Mouse (Mus musculus) left cerebral cortex, postnatal 14 days (tissue): Measurements from ENCODE around the gene Bag3. TPM values are rescaled to one million over a fixed set of nuclear protein-coding genes. Genes with fewer than 3 reads are reported as not detected.

ENCODE experiments used
- DNase-seq, 2 experiments: peaks; one replicate each; pipeline ENCODE4 v3.0.0; 2021 to 2022; ENCODE audit warnings: low spot score in 2 of 2, mixed read lengths in 1 of 2
- intact Hi-C: fragments of 180-260 bp; cut with DNase I; formaldehyde crosslinking; loops from one replicate; pipeline ENCODE4 v1.15.1; 2025
- microRNA-seq, 2 experiments: library from miRNA; unstranded; fragments of <30 nt; microRNA quantifications; one replicate each; pipeline ENCODE4 v1.2.0; 2022
- total RNA-seq, 2 experiments: library from RNA; stranded (reverse); gene quantifications; 2 replicates each; pipeline ENCODE4 v1.2.3; 2021

The Bag3 gene
- total RNA-seq, 2 experiments from 2014 or later: 5.3 to 6.4 TPM

DNA sequence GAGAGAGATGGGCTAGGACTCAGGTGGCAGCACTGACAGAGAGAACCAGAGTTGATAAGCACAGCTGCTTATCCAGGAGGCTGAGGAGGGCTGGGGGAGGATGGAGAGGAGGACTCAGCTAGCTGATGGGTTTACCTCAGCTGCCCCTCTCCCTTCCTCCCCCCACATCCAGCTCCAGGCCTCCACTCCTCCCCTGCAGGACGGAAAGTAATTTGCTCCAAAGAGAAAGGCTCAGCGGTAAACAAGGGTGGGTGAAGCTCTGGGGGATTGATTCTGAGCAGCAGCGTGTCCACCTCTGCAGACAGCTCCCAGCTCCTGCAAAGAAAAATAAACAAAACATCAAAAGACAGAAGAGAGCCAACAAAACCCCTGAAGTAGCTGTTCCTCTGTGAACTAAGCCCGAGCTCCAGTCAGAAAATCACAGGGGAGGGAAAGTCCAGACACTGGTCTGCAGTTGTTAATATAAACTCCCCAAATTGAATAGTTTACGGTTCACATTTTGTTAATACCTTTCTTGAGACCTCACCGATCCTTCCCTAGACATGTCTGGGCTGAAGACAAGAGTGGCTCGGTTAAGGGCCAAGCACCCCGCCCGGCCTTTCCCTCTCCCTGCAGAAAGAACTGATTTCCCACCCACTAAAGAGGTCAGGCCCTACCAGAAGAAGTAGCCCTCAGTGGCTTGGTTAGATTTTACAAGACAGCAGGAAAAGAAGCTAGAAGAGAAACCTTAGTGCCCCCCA lies 68.1 kb downstream of the Bag3 start:
- peak; percentile 11 to 37 for DNase-seq
- intact Hi-C loops: loop anchor here (5.0 kb wide), 2 partner anchors 76 to 96 kb away; no protein-coding TSS in a partner anchor

DNA sequence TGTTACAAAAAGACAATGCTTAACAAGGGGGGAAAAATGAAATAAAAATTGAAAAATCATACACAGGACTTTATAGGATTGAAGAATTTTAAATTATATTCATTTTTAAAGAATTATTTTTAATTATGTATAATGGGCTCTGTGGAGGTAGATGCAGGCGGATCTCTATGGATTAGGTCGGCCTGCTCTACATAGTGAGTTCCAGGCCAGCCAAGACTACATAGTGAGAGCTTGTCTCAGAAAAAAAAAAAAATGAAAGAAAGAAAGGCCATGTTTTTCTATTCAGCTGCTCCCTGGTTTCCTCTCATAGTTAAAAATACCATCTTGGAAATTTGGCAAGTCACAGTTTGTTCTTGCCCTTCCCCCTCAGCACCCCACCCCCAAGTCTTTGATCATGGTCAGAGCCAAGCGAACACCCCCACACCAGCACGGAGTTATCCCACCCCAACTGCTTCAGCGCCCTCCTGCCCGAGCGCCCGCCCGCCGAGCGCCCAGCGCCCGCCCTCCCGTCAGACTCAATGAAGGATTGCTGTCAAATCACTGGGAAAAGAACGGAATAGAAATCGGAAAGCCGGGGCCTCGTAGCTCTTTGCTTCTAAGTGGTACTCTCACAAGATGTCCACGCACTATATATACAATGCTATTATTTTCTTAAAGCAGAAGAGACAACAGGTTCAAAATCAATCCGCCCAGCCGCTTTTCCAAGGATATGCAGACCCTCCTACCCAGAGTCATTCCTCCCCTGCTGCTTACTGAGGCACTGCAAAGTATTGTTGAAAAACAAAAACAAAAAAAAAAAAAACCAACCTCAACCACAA lies 68.9 kb downstream of the Bag3 start:
- DNase-seq: peak; percentile 43 to 64
- intact Hi-C loops: loop anchor here (5.0 kb wide), 2 partner anchors 75 to 95 kb away; no protein-coding TSS in a partner anchor

DNA sequence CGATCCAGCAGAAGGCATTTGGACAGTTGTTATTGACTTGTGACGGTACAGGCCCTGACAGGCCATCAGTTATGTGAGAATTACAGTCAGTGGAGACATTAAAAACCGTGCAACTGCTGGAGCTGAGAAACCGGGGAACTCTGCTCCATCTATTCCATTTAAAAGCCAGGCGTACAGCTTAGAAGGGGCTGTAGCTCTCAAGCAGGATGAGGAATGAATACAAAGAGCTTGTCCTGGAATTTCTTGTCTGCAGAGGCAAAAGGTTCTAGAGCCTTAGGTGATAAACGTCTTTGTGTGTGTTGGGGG lies 69.5 kb downstream of the Bag3 start:
- DNase-seq: no peak
- intact Hi-C loops: loop anchor here (5.0 kb wide), 2 partner anchors 74 to 94 kb away; no protein-coding TSS in a partner anchor

DNA sequence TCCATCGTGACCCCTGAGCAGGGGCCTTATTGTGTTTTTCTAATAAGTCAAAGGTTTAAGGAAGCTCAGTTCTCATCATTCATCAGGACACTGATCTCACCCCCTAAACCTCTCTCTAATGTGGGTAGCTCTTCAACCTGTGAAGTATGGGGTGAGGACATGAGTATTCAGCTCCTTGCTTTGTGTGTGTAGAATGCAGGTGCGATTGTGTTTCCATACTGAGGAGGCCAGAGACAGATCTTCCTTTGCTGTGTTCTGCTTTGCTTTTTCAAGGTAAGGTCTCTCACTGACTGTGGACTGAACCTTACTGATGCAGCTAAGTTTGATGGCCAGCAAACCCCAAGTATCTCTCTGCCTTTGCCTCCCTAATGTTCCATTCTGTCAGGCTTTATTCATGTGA lies 72.9 kb downstream of the Bag3 start:
- intact Hi-C loops: no loop called here
- DNase-seq: no peak

Small RNAs within 50 kb of the gene (microRNA-seq; reads per million reads assigned to microRNA genes)
- gene Gm24365: 0 reads per million in 2 experiments

Other genes starting within 250 kb of the Bag3 start
- 10 to 100 TPM; 23.4 to 24.5 TPM for gene BC017158, start 225.4 kb upstream of the Bag3 start, total RNA-seq
- 10 to 100 TPM; 47.2 to 48.8 TPM for gene Rgs10, start 104.9 kb upstream of the Bag3 start, total RNA-seq
- 10 to 100 TPM; 91.7 to 98.2 TPM for gene Tial1, start 61.9 kb upstream of the Bag3 start, total RNA-seq
- 100 to 1,000 TPM; 143 to 171 TPM for gene Inpp5f, start 87.7 kb downstream of the Bag3 start, total RNA-seq
- 10 to 100 TPM; 21.2 to 24.0 TPM for gene Mcmbp, start 216.9 kb downstream of the Bag3 start, total RNA-seq
- 10 to 100 TPM; 34.9 to 39.3 TPM for gene Sec23ip, start 221.3 kb downstream of the Bag3 start, total RNA-seq